Mouse (Mus musculus): ENCODE results near the gene Nmnat2.

Gene Nmnat2

GRCm38 (mm10) chr1:152954821-152955523 lies at the start of gene Nmnat2:
Gene Nmnat2 (plus strand): TSS chr1:152954993.
- no peak for DNase-seq (ENCODE audit: low read depth, low spot score)

DNA sequence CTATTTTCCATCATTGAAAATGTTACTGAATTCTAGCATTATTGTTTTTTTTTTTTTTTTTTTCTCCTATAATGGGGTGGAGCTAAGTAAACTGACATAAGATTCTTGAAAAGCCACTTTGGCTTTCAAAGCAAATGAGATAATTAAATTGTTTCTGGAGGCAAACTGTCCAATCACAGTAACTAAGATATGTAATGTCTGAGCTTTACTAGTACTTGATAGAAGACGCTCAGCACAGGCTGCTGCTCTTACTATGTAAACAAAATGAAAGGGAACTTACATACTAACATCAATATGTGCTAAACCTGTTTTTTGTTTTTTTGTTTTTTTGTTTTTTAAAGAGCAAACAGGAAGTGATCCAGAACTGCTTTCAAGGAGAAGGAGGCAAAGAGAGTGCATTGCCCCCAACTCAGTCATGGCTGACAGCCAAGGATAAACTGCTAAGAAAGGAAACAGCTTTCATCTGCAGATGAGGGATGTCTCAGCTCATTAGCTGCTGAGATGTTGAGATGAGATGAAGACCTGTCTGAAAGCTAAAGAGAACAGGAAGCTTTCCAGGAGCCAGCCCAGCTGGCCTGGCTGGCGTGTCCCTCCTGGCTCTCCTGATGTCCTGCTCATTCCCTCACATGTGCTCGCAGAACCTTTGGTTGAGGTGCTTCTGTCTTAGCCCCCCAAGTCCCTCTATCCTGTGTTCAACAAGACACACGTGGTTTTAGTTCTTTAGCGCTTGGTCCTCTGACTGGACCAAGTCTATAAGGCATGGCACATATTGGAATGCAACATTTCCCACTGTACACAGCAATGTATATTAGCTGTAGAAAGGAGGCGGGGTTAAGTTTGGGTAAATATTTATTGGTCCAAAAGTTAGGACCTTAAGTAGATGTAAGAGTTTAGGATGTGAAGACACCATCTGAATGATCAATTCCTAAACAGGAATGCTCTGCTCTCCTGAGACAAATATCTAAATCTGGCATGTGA lies 41.0 kb upstream of the Nmnat2 start:
- DNase-seq (ENCODE audit: low read depth, low spot score), result no peak

DNA sequence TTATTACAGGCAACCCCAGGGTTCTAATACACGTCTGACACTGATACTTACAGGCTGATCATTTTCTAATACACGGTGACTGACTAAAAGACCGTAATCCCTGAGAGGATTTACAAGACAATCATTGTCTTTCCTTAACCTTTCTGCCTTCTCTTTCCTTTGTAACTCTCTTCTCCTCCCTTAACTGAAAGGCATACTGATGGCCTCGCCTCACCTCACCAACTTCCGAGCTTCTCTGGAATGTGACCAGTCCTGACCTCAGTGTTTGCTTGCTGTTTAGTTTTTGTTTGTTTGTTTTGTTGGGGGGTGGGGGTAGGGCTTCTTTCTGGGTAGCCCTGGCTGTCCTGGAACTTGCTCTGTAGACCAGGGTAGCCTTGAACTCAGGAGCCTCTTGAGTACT lies 39.0 kb upstream of the Nmnat2 start:
- no peak for DNase-seq (ENCODE audit: low read depth, low spot score)

DNA sequence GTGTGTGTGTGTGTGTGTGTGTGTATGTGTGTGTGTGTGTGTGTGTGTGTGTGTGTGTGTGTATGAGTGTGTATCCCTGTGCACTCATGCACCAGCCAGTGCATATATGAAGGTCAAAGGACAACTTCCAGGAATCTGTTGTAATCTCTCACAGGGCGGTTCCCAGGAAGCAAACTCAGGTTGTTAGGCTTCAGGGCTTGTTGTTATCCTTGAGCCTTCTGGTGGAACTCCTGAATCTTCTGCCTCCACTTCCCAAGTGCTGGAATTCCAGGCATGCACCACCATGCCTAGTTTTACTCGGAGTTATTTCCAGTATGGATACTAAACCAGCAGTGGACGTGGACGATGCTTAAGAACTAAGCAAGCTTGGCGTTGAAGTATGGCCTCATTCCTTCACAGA lies 37.9 kb upstream of the Nmnat2 start:
- no peak for DNase-seq (ENCODE audit: low read depth, low spot score)

GRCm38 (mm10) chr1:152917626-152918025 lies 37.2 kb upstream of the Nmnat2 start:
- no peak for DNase-seq (ENCODE audit: low read depth, low spot score)

GRCm38 (mm10) chr1:152921786-152922185 lies 33.0 kb upstream of the Nmnat2 start:
- no peak for DNase-seq (ENCODE audit: low read depth, low spot score)

DNA sequence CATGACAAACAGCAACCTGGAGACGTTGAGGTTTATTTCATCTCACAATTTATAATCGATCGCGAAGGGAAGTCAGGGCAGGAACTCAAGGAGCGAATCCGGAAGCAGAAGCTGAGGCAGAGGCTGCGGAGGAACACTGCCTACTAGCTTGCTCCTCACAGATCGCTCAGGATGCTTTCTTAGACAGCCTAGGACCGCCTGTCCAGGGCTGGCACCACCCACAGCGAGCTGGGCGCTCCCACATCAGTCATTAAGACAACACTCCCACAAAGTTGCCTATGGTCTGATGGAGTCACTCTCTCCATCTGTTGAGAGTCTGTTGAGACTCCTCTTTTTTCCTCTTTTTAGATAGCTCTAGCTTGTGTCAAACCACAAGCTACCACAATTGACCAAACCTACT lies 20.8 kb upstream of the Nmnat2 start:
- no peak for DNase-seq (ENCODE audit: low read depth, low spot score)

DNA sequence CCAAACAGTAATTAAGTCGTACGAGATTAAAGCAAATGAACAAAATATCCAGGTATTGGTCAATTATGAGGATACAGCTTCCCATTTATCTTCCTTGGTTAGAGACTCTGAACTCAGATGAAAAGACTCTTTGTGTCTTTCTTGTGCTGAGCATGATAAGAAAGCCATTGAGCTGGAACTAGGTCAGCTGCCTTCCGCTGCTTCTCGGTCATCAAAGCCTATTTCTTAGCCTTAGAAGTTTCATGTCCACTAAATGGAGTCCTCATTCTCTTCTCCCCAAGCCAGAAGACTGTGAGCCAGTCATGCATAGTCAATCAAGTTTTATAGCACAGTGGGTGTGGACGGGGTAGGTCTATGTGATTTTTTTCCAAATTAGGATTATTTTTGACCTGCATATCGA lies 19.3 kb upstream of the Nmnat2 start:
- no peak for DNase-seq (ENCODE audit: low read depth, low spot score)

DNA sequence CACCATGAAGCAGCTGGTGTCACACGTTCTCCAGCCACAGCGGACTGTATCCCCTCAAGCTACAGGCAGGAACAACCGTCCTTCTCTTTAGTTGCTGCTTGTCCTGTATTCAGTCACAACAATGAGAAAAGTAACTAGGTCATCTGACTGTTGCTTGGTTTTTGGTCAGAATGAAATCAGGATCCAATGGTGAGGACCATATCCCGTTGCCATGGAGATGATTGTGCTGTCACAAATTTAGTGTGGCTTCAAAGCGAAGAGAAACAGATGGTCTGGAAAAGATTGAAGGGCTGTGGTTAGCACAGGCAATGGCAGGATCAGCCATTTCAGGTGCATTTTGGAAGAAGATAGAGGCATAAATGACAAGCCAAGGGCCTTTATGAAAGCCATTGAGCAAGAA lies 18.4 kb upstream of the Nmnat2 start:
- DNase-seq (ENCODE audit: low read depth, low spot score), result no peak

GRCm38 (mm10) chr1:152942977-152943376 lies 11.8 kb upstream of the Nmnat2 start:
- DNase-seq (ENCODE audit: low read depth, low spot score), result no peak

DNA sequence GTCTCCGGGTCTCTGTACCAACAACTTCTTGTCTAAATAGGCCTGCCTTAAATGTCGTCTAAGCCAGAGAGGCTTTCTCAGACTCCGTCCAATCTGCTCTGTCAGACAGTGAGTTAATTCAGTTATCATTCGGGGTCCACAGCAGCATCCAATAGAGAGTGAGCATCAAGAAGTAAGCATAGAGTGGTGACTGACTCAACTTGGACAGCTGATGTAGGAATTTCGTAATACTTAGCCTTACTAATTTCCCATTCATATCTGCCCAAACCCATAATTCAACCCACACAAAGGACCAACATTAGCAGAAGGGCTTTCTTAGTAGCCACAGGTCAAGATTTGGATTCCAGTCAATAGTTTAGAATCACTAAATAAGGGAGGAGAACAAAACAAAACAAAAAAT lies 626 bp upstream of the Nmnat2 start:
- DNase-seq (ENCODE audit: low read depth, low spot score), result no peak

DNA sequence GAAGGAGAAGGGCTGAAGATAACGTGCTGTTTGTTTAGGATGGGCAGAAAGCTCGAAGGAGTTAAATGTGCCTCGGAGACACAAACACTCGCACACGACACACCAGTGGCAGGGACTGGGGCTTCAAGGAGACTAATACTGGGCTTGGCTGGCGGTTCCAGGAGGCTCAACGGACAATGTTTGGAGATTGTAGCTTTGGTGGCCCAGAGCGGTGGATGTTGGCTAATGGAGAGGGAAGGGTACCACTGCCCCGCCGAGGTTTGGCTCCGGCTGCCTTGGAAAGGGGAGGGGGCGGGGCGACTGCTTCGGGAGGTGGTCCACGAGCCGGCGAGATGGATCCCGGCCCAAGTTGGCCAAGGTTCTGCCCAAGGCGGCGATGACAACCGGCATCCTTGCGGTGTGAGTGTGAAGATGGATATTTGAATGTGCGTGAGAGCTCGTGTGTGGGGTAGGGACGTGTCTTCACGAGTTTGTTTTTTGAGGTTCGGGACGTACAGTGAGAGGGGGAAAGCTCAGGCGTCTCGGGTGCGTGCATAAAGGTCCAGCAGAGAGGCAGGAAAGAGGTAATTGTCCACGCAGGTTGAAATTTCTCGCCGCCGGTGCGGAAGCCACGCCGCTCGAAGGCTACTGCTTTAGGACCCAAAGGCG lies 895 bp downstream of the Nmnat2 start:
- DNase-seq (ENCODE audit: low read depth, low spot score), result no peak

DNA sequence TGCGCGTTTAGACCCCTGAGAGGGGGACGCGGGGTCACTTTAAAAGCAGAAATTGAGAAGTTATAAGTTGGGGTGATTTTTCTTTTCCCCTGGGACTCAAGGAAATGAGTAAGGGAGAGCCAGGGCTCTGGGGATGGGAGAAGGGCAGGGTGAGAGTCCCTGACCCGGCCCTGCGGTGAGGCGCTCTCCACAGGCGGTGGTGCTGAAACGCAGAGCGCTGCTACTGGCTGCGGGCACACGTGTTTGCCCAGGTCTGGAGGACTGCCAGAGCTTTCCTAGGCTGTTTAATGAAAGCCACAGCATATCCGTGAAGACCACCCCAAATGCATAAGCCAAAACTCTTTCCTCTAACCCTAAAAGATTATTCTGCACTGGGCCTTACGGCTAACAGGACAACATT lies 1.4 kb downstream of the Nmnat2 start:
- DNase-seq (ENCODE audit: low read depth, low spot score), result no peak

DNA sequence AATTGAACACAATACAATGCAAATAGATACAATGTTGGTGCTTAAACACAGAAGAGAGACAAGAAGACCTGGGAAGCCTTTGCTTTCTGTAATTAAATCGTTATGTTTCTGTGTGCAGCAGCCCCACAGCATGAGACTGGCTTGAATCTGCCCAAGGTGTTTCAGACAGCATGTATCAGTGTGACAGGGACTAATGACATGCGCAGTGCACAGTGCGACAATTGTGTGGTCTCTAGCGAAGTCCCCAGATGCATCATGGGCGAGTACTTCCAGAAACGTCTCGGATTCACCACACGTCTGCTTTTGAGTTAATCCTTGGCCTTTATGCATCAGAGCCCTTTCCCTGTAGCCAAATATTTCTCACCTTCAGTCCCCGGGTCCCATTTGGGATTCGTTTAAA lies 9.6 kb downstream of the Nmnat2 start:
- DNase-seq (ENCODE audit: low read depth, low spot score), result no peak

- DNase-seq (ENCODE audit: low read depth, low spot score), result no peak
These were observed 11.4 kb downstream of the Nmnat2 start for GRCm38 (mm10) chr1:152966222-152966621.

GRCm38 (mm10) chr1:152966686-152967085 lies 11.9 kb downstream of the Nmnat2 start:
- DNase-seq (ENCODE audit: low read depth, low spot score), result no peak

- no peak for DNase-seq (ENCODE audit: low read depth, low spot score)
These were observed 14.3 kb downstream of the Nmnat2 start for GRCm38 (mm10) chr1:152969081-152969480.

GRCm38 (mm10) chr1:152972957-152973356 lies 18.2 kb downstream of the Nmnat2 start:
- DNase-seq (ENCODE audit: low read depth, low spot score), result no peak

DNA sequence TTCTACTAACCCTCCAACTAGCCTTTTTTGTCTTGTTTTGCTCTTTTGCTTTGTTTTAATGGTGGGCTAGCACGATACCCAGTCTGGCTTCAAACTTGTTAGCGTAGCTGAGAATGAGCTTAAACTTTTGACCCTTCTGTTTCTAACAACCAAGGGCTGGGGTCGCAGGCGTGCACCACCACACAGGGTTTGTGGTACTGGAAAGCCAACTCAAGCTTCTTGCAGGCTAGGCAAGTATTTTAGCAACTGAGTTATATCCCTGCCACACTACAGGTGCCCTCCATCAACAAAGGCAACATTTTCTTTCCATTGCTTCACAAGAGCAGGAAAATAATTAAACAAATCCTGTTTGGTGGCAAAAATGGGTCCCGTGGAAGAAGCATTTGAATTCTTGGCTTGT lies 18.6 kb downstream of the Nmnat2 start:
- DNase-seq (ENCODE audit: low read depth, low spot score), result no peak

DNA sequence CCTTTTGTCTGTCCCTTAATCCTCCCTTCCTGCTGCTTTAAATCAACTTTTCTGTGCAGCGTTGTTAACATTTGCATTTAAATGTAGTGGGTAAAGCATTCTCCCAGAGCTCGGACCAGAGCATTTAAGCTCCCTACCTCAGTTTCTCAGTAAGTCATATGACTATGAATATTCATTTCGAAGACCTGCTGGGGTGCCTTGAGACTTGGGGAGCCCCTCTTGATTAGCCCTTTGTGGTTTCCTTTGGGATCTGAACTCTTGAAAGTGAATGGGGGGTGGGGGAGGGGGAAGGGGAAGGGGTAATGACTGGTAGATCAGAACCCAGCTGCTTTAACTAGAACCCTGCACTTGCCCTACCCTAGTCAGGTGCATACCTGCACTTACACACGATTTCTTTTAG lies 19.1 kb downstream of the Nmnat2 start:
- no peak for DNase-seq (ENCODE audit: low read depth, low spot score)

DNA sequence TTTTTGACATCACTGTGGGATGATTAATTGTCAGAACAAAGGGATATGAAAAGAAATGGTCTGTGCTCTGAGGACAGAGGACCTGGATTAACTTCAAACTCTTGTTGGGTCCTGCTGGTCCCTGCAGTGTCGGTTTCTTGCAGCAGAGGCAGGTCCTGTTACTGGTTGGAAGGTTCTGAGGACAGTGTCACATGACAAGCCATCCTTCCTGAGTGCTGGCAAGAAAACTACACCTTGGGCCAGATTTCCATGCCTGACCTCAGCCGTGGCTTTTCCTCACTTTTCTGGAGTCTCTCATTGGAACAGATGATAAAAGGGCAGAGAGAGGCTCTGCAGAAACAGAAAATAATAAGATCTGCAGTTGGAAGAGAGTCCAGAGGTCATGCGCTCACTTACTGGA lies 20.4 kb downstream of the Nmnat2 start:
- no peak for DNase-seq (ENCODE audit: low read depth, low spot score)

DNA sequence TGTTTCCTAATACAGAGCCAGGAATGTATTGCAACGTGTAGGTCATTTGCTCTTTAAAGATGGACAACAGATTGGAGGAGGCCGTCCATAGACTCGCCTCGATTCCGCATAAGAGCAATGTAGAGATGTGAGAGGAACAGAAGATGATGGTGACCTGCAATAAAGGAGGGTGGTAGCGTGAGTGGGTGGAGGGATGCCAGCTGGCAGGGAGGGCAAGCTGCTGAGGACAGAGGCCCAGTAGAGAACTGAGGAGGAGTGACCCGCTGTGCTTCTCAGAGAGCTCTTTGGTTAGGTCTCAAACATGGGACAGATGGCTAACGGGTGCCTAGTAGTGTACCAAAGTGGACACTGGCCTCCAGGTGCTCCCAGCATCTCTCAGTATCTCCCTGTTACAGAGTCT lies 23.9 kb downstream of the Nmnat2 start:
- no peak for DNase-seq (ENCODE audit: low read depth, low spot score)
